Mouse (Mus musculus) bone marrow macrophage, adult 2 months (primary cell): Measurements from ENCODE around the gene Drap1.

Experiments used
- CTCF ChIP-seq: IDR thresholded peaks from 2 replicates; pipeline ENCODE4 v1.5.1; 2012; ENCODE audit warnings: low read depth, mild to moderate bottlenecking, low read length, moderate library complexity
- POLR2A ChIP-seq: IDR thresholded peaks from 2 replicates; pipeline ENCODE4 v1.6.1; 2012; ENCODE audit warnings: mild to moderate bottlenecking, low read depth, low read length, borderline replicate concordance

GRCm38 (mm10) chr19:5455037-5455436, 30.3 kb upstream of the Drap1 start:
- TF ChIP-seq CTCF (no peak), POLR2A (no peak)
